Mouse (Mus musculus) right cerebral cortex, postnatal 14 days (tissue): ENCODE measurements around the gene Sfta2.
A peak's percentile ranks its signal among the peaks of the same experiment; 100 is the strongest.

Experiments
- DNase-seq: peaks from one replicate; pipeline ENCODE4 v3.0.0; 2022

The Sfta2 gene

GRCm38 (mm10) chr17:35594456-35594855 is 6.9 kb upstream of the Sfta2 start:
- no peak for DNase-seq

- DNase-seq, result no peak
These were observed 4.0 kb upstream of the Sfta2 start for GRCm38 (mm10) chr17:35597399-35597798.

GRCm38 (mm10) chr17:35601736-35602354 is 496 bp downstream of the Sfta2 start:
- no peak for DNase-seq

GRCm38 (mm10) chr17:35617127-35617526 is 15.8 kb downstream of the Sfta2 start:
- no peak for DNase-seq

- DNase-seq, result no peak
These were observed 25.2 kb downstream of the Sfta2 start, which contains the start of gene Gm9573 for GRCm38 (mm10) chr17:35626537-35626936. Gene Gm9573 (minus strand): TSS chr17:35626637.

- DNase-seq, result peak; percentile 59
These were observed 32.6 kb downstream of the Sfta2 start for GRCm38 (mm10) chr17:35633992-35634391.

- DNase-seq, result no peak
These were observed 33.9 kb downstream of the Sfta2 start for GRCm38 (mm10) chr17:35635202-35635601.

GRCm38 (mm10) chr17:35635699-35636111 is 34.4 kb downstream of the Sfta2 start:
- DNase-seq, result peak; percentile 80

- peak; percentile 37 for DNase-seq
These were observed 35.0 kb downstream of the Sfta2 start for GRCm38 (mm10) chr17:35636363-35636762.

- DNase-seq, result peak; percentile 43
These were observed 37.3 kb downstream of the Sfta2 start for GRCm38 (mm10) chr17:35638475-35639190.

- DNase-seq, result no peak
These were observed 38.0 kb downstream of the Sfta2 start for GRCm38 (mm10) chr17:35639352-35639751.

GRCm38 (mm10) chr17:35643609-35644236 is 42.4 kb downstream of the Sfta2 start, which contains the start of gene Mucl3:
Gene Mucl3 (minus strand): TSS chr17:35643695.
- no peak for DNase-seq

- DNase-seq, result no peak
These were observed 48.1 kb downstream of the Sfta2 start for GRCm38 (mm10) chr17:35649429-35649828.

GRCm38 (mm10) chr17:35653086-35653485 is 51.7 kb downstream of the Sfta2 start:
- DNase-seq, result no peak

- peak; percentile 40 for DNase-seq
These were observed 64.7 kb downstream of the Sfta2 start for GRCm38 (mm10) chr17:35665957-35666515.

GRCm38 (mm10) chr17:35666851-35667256 is 65.5 kb downstream of the Sfta2 start:
- peak; percentile 38 for DNase-seq

GRCm38 (mm10) chr17:35667334-35668065 is 66.2 kb downstream of the Sfta2 start, which contains the start of gene Vars2:
Gene Vars2 (minus strand): TSS chr17:35667592.
- peak; percentile 97 for DNase-seq

- no peak for DNase-seq
These were observed 68.4 kb downstream of the Sfta2 start for GRCm38 (mm10) chr17:35669731-35670130.

GRCm38 (mm10) chr17:35671846-35672245 is 70.5 kb downstream of the Sfta2 start:
- DNase-seq, result no peak

- DNase-seq, result no peak
These were observed 71.2 kb downstream of the Sfta2 start for GRCm38 (mm10) chr17:35672527-35672926.

- peak; percentile 83 for DNase-seq
These were observed 72.2 kb downstream of the Sfta2 start, which contains the start of gene Gtf2h4 for GRCm38 (mm10) chr17:35673416-35674035. Gene Gtf2h4 (minus strand): TSS chr17:35673739.

GRCm38 (mm10) chr17:35680591-35680990 is 79.2 kb downstream of the Sfta2 start:
- no peak for DNase-seq
